Mouse (Mus musculus): ENCODE results near the gene Mast4.

GRCm38 (mm10) chr13:103338616-103339015 is 4.3 kb upstream of the Mast4 start:
- TF ChIP-seq GATA1 (IDR thresholded peaks at IDR 0.05; ENCODE audit: low read length) (no peak), TAL1 (IDR thresholded peaks at IDR 0.05; ENCODE audit: low read length) (no peak)

All from erythroblast, embryonic 14.5 days (primary cell).